Mouse (Mus musculus): ENCODE measurements around the gene Tshz2. TPM values are rescaled to one million over a fixed set of nuclear protein-coding genes. Genes with fewer than 3 reads are reported as not detected.

The Tshz2 gene
- polyA plus RNA-seq, 1 experiment, result 5.8 TPM

GRCm38 (mm10) chr2:169673786-169674185 lies 41.0 kb downstream of the Tshz2 start:
- no peak for DNase-seq (ENCODE audit: low read depth in 1 of 2, low spot score in 2 of 2)
- no peak overlapping the region for H3K27ac ChIP-seq (ENCODE audit: insufficient read depth, low read length)
- H3K4me3 ChIP-seq (ENCODE audit: extremely low read depth, insufficient read depth, insufficient read length), result no peak overlapping the region
- no peaks in the 10 kb centered on the region for H3K36me3 ChIP-seq (ENCODE audit: control insufficient read depth, insufficient read depth, low read length)
- TF ChIP-seq POLR2A (IDR thresholded peaks at IDR 0.05; ENCODE audit: low read depth, low read length), result no peak
- TF ChIP-seq CTCF (IDR thresholded peaks at IDR 0.05; ENCODE audit: extremely low read depth, insufficient read depth, insufficient read length, insufficient replicate concordance), result no peak
- WGBS, result 71% methylated on average over 6 of the region's 6 CpGs
- H3K4me1 ChIP-seq (ENCODE audit: control insufficient read depth, insufficient read depth, insufficient read length), result no peaks in the 10 kb centered on the region
- H3K27me3 ChIP-seq (ENCODE audit: control insufficient read depth, insufficient read depth, low read length), result no peaks in the 10 kb centered on the region

DNA sequence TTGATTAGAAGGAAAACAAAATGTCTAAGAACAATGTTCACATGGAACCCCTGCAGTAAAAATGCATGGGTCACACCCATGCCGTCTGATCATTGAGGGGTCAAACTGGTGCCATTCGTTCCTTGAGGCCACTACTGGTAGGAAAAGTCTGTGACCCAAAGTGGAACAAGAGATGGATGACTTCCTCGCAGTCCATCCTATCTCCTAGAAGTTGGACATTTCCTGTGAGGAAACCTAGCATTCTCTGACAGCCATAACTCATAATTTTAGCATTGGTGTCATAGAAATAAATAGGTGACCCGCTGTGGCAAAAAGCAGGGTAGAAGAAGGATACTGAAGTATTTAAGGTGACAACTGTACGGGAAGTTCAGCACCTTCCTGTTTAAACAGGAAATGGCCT lies 41.4 kb downstream of the Tshz2 start:
- no peaks in the 10 kb centered on the region for H3K4me1 ChIP-seq (ENCODE audit: control insufficient read depth, insufficient read depth, insufficient read length)
- TF ChIP-seq POLR2A (IDR thresholded peaks at IDR 0.05; ENCODE audit: low read depth, low read length), result no peak
- no peak for TF ChIP-seq CTCF (IDR thresholded peaks at IDR 0.05; ENCODE audit: extremely low read depth, insufficient read depth, insufficient read length, insufficient replicate concordance)
- no peak for DNase-seq (ENCODE audit: low read depth in 1 of 2, low spot score in 2 of 2)

DNA sequence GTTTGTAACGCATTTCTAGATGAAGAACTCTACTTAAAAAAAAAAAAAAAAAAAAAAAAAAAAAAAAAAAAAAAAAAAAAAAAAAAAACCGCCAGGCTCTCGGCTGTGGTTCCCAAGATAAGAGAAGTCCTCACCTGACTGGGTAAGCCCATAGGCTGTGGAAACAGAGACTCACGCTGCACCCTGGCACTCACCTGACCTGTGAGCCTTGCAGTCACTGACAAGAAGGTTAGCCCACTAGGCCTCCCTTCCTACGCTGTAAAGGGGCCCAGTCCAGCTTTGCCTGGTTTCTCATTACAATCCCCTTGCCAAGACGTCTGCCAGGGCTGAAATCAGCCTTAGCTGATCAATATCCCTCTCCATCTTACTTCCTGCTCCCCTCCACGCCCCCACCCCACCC lies 46.5 kb downstream of the Tshz2 start:
- Histone ChIP-seq H3K4me1 (ENCODE audit: control insufficient read depth, insufficient read depth, insufficient read length) (no peaks in the 10 kb centered on the region), H3K27ac (ENCODE audit: insufficient read depth, low read length) (no peak overlapping the region), H3K27me3 (ENCODE audit: control insufficient read depth, insufficient read depth, low read length) (no peaks in the 10 kb centered on the region), H3K36me3 (ENCODE audit: control insufficient read depth, insufficient read depth, low read length) (no peaks in the 10 kb centered on the region), H3K4me3 (ENCODE audit: extremely low read depth, insufficient read depth, insufficient read length) (no peak overlapping the region)
- WGBS, result 32% methylated on average over 7 of the region's 7 CpGs
- TF ChIP-seq POLR2A (IDR thresholded peaks at IDR 0.05; ENCODE audit: low read depth, low read length) (no peak), CTCF (IDR thresholded peaks at IDR 0.05; ENCODE audit: extremely low read depth, insufficient read depth, insufficient read length, insufficient replicate concordance) (no peak)
- no peak for DNase-seq (ENCODE audit: low read depth in 1 of 2, low spot score in 2 of 2)

More for the DNA sequence above, 41.4 kb downstream of the Tshz2 start:
- Histone ChIP-seq H3K4me3 (ENCODE audit: extremely low read depth, insufficient read depth, insufficient read length) (no peak overlapping the region), H3K27me3 (ENCODE audit: control insufficient read depth, insufficient read depth, low read length) (no peaks in the 10 kb centered on the region), H3K27ac (ENCODE audit: insufficient read depth, low read length) (no peak overlapping the region), H3K36me3 (ENCODE audit: control insufficient read depth, insufficient read depth, low read length) (no peaks in the 10 kb centered on the region)
- 38% methylated on average over 5 of the region's 5 CpGs for WGBS

- TF ChIP-seq POLR2A (IDR thresholded peaks at IDR 0.05; ENCODE audit: low read depth, low read length) (no peak), CTCF (IDR thresholded peaks at IDR 0.05; ENCODE audit: extremely low read depth, insufficient read depth, insufficient read length, insufficient replicate concordance) (no peak)
- no peak for DNase-seq (ENCODE audit: low read depth in 1 of 2, low spot score in 2 of 2)
- 57% methylated on average over 5 of the region's 5 CpGs for WGBS
- H3K27ac ChIP-seq (ENCODE audit: insufficient read depth, low read length), result no peak overlapping the region
- no peaks in the 10 kb centered on the region for H3K27me3 ChIP-seq (ENCODE audit: control insufficient read depth, insufficient read depth, low read length)
- H3K36me3 ChIP-seq (ENCODE audit: control insufficient read depth, insufficient read depth, low read length), result no peaks in the 10 kb centered on the region
- no peaks in the 10 kb centered on the region for H3K4me1 ChIP-seq (ENCODE audit: control insufficient read depth, insufficient read depth, insufficient read length)
- H3K4me3 ChIP-seq (ENCODE audit: extremely low read depth, insufficient read depth, insufficient read length), result no peak overlapping the region
Observed at GRCm38 (mm10) chr2:169679951-169680350, 47.1 kb downstream of the Tshz2 start.

DNA sequence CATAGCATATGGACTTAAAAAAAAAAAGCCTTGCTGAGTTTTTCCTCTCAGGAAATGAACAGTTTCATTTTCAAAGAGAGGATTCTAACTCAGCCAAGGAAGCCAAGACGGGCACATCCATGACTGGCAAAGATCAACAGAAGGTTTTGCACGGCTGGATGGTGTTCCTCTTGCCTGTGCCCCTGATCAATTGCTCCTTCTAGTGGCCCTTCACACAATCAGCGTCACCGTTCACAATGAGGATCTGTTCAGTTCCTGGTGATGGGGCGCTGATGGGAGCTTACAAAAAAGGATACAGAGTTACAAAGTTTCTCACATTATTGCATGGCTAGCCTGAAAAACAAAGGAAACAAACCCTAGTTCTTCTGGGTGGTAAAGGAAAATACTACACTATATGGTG lies 52.4 kb downstream of the Tshz2 start:
- Histone ChIP-seq H3K4me3 (ENCODE audit: extremely low read depth, insufficient read depth, insufficient read length) (no peak overlapping the region), H3K4me1 (ENCODE audit: control insufficient read depth, insufficient read depth, insufficient read length) (no peaks in the 10 kb centered on the region), H3K27me3 (ENCODE audit: control insufficient read depth, insufficient read depth, low read length) (no peaks in the 10 kb centered on the region), H3K36me3 (ENCODE audit: control insufficient read depth, insufficient read depth, low read length) (no peaks in the 10 kb centered on the region), H3K27ac (ENCODE audit: insufficient read depth, low read length) (no peak overlapping the region)
- 34% methylated on average over 5 of the region's 5 CpGs for WGBS
- no peak for DNase-seq (ENCODE audit: low read depth in 1 of 2, low spot score in 2 of 2)
- TF ChIP-seq POLR2A (IDR thresholded peaks at IDR 0.05; ENCODE audit: low read depth, low read length) (no peak), CTCF (IDR thresholded peaks at IDR 0.05; ENCODE audit: extremely low read depth, insufficient read depth, insufficient read length, insufficient replicate concordance) (no peak)

DNA sequence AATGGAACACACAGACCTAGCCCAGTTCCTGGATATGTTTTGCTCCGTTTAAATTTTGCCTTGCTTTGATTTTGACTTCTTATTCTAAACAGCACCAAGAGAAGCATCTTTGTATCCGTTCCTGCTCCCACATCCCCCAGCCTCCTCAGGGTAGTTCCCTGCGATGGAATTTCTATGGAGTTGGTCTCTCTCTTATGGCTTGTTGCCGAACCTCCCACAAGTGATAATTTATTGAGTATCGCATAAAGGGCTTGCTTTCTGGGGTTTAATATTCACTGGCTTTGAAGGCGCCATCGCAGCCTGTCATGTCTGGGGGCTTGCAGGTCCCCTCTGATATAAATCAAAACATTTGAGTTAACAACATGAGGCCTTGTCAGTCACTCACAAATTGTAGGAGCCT lies 52.9 kb downstream of the Tshz2 start:
- no peak overlapping the region for H3K27ac ChIP-seq (ENCODE audit: insufficient read depth, low read length)
- no peak for DNase-seq (ENCODE audit: low read depth in 1 of 2, low spot score in 2 of 2)
- TF ChIP-seq POLR2A (IDR thresholded peaks at IDR 0.05; ENCODE audit: low read depth, low read length) (no peak), CTCF (IDR thresholded peaks at IDR 0.05; ENCODE audit: extremely low read depth, insufficient read depth, insufficient read length, insufficient replicate concordance) (no peak)
- no peaks in the 10 kb centered on the region for H3K4me1 ChIP-seq (ENCODE audit: control insufficient read depth, insufficient read depth, insufficient read length)
- H3K36me3 ChIP-seq (ENCODE audit: control insufficient read depth, insufficient read depth, low read length), result no peaks in the 10 kb centered on the region
- 84% methylated on average over 7 of the region's 7 CpGs for WGBS
- no peak overlapping the region for H3K4me3 ChIP-seq (ENCODE audit: extremely low read depth, insufficient read depth, insufficient read length)
- H3K27me3 ChIP-seq (ENCODE audit: control insufficient read depth, insufficient read depth, low read length), result no peaks in the 10 kb centered on the region

DNA sequence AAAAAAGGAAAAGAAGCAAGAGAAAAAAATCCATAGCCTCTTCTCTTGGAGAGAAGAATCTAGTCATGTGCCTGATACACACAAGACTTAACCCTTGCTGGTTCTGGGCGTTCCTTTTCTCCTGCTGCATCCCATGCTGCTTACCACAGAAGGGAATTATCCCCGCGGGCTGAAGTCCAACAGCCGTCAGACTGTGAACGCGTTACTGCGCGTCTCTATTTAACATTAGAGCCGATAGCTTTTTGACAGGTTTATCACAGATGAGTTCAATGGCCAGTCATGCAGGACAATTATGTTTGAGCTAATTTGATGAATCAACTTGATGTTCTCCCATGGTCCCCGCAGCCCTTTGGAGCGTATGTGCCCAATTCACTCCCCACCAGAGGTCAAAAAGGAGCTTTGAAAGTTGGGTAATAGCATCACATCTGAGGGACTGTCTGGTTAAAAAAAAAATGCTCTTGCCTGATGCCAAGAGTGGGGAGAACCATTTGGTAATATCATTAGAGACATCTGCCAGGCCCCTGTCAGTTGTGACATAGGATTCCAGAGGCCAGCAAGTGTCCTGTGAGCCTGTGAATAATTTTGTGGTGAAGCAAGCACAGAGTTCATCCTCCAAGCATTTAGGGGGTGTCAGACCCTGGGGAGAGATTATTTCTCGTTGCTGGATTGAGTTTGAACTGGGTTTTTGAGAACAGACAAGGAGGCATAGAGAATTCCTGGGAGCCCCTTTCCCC lies 54.1 kb downstream of the Tshz2 start:
- no peak overlapping the region for H3K4me3 ChIP-seq (ENCODE audit: extremely low read depth, insufficient read depth, insufficient read length)
- no peak for TF ChIP-seq POLR2A (IDR thresholded peaks at IDR 0.05; ENCODE audit: low read depth, low read length)
- H3K27me3 ChIP-seq (ENCODE audit: control insufficient read depth, insufficient read depth, low read length), result no peaks in the 10 kb centered on the region
- no peaks in the 10 kb centered on the region for H3K4me1 ChIP-seq (ENCODE audit: control insufficient read depth, insufficient read depth, insufficient read length)
- WGBS, result 88% methylated on average over 12 of the region's 12 CpGs
- H3K36me3 ChIP-seq (ENCODE audit: control insufficient read depth, insufficient read depth, low read length), result no peaks in the 10 kb centered on the region
- no peak overlapping the region for H3K27ac ChIP-seq (ENCODE audit: insufficient read depth, low read length)
- DNase-seq (ENCODE audit: low read depth in 1 of 2, low spot score in 2 of 2), result no peak

Data from spleen, adult 2 months (tissue).